Mouse (Mus musculus) lung, postnatal 0 days (tissue): Measurements from ENCODE around the gene H2-Eb1. TPM values are rescaled to one million over a fixed set of nuclear protein-coding genes. Genes with fewer than 3 reads are reported as not detected.

Experiments
- ATAC-seq: fragments of 200-750 bp; cut with Nextera tagmentation; 2 replicates; pipeline ENCODE4 v1.8.0; 2017; ENCODE audit warnings: moderate library complexity
- DNase-seq: peaks from one replicate; pipeline ENCODE4 v3.0.0-alpha.2; 2016; ENCODE audit warnings: low spot score
- H3K27ac ChIP-seq: fragments of 300-500 bp; sonication (generic); 2 replicates; pipeline ENCODE4 v1.5.1; 2014; ENCODE audit warnings: antibody characterized with exemption, mild to moderate bottlenecking, low read length, mixed read lengths
- H3K27me3 ChIP-seq: fragments of 300-500 bp; sonication (generic); replicated peaks from 2 replicates; pipeline ENCODE4 v1.6.1; 2014; ENCODE audit warnings: low read length, mixed read lengths; ENCODE audit not compliant: insufficient read depth
- H3K36me3 ChIP-seq: fragments of 300-500 bp; sonication (generic); 2 replicates; pipeline ENCODE4 v1.6.1; 2014; ENCODE audit warnings: low read length, mixed read lengths; ENCODE audit not compliant: insufficient read depth
- H3K4me1 ChIP-seq: fragments of 300-500 bp; sonication (generic); 2 replicates; pipeline ENCODE4 v1.6.1; 2014; ENCODE audit warnings: antibody characterized with exemption, low read depth, low read length, mixed read lengths; ENCODE audit not compliant: insufficient read depth
- H3K4me2 ChIP-seq: fragments of 300-500 bp; sonication (generic); replicated peaks from 2 replicates; pipeline ENCODE4 v1.6.1; 2014; ENCODE audit warnings: low read depth, mild to moderate bottlenecking, low read length, moderate library complexity, mixed read lengths
- H3K4me3 ChIP-seq: fragments of 300-500 bp; sonication (generic); 2 replicates; pipeline ENCODE4 v1.5.1; 2014; ENCODE audit warnings: low read depth, low read length
- H3K9ac ChIP-seq: fragments of 300-500 bp; sonication (generic); replicated peaks from 2 replicates; pipeline ENCODE4 v1.6.1; 2014; ENCODE audit warnings: low read depth, mild to moderate bottlenecking
- H3K9me3 ChIP-seq: fragments of 300-500 bp; sonication (generic); 2 replicates; pipeline ENCODE4 v1.6.1; 2016; ENCODE audit warnings: low read length, mixed read lengths
- CTCF ChIP-seq: IDR thresholded peaks from 2 replicates; pipeline ENCODE4 v1.5.1; 2016; ENCODE audit warnings: antibody characterized with exemption, mild to moderate bottlenecking
- EP300 ChIP-seq: IDR thresholded peaks from 2 replicates; pipeline ENCODE4 v1.6.1; 2016; ENCODE audit warnings: antibody characterized with exemption, mild to moderate bottlenecking, control low read depth
- WGBS: fragments of 180-500 bp; shearing (Covaris S2); extraction: QIAGEN DNeasy Blood & Tissue Kit; methylation state at CpG from one replicate; pipeline ENCODE4 v1.1.7; 2014; 5-methylcytosine and 5-hydroxymethylcytosine counted together
- polyA plus RNA-seq: library from polyadenylated mRNA; unstranded; fragments of >200 nt; fragmentation: Nextera tagmentation; extraction: Ambion mirVana; gene quantifications from 2 replicates; pipeline ENCODE4 v1.2.1, GENCODE M21; 2015

The H2-Eb1 gene
- polyA plus RNA-seq, 1 experiment from 2014 or later = 12.6 TPM

DNA sequence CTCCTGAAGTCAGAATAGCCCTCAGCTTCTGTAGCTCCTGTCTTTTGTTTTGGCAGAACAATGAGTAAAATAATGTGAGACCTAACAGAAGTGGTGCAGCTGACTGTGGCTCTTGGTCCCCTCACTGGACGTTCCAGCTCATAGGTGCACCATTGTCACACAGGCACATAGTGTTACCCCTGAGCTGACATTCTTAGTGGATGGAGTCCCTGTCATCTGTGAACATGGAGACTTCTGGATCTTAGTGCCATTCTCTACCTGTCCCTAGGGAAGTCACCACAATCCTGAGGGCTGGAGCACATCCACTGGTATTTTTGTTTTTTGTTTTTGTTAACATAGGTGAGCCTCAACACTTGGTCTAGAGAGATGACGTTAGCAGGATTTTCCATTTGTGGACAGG is 34.7 kb upstream of the H2-Eb1 start:
- no peak overlapping the region for H3K4me2 ChIP-seq
- no peaks in the 10 kb centered on the region for H3K4me1 ChIP-seq
- H3K27me3 ChIP-seq = no peaks in the 10 kb centered on the region
- WGBS = 67% methylated on average over 2 of the region's 2 CpGs
- H3K27ac ChIP-seq = no peak overlapping the region
- DNase-seq (no peak), ATAC-seq (no peak)
- no peak overlapping the region for H3K9ac ChIP-seq
- H3K4me3 ChIP-seq = no peak overlapping the region
- TF ChIP-seq CTCF (no peak), EP300 (no peak)
- no peaks in the 10 kb centered on the region for H3K36me3 ChIP-seq
- H3K9me3 ChIP-seq = no peaks in the 10 kb centered on the region

DNA sequence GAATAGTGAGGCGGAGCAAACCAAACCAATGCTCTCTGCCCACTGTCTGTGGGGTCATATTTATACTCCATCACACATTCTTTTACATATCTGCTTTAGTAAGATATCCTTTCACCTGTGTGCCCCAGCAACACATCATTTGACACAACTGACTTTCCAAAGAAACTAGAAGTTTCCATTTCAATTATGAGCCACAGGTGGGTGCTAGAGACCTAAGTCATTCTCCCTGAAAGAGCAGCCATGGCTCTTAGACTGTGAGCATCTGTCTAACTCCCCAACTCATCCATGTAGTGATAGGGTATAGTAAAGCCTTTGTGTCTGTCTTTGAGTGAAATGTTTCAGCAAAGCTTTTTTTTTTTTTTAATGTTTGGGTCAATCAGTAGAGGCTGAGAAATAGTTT is 33.6 kb upstream of the H2-Eb1 start:
- DNase-seq (no peak), ATAC-seq (no peak)
- Histone ChIP-seq H3K4me3 (no peak overlapping the region), H3K36me3 (no peaks in the 10 kb centered on the region), H3K27me3 (no peaks in the 10 kb centered on the region), H3K27ac (no peak overlapping the region), H3K4me1 (no peaks in the 10 kb centered on the region), H3K9ac (no peak overlapping the region), H3K9me3 (no peaks in the 10 kb centered on the region), H3K4me2 (no peak overlapping the region)
- 83% methylated on average over 1 of the region's 1 CpGs for WGBS
- TF ChIP-seq EP300 (no peak), CTCF (peak; percentile 35)

DNA sequence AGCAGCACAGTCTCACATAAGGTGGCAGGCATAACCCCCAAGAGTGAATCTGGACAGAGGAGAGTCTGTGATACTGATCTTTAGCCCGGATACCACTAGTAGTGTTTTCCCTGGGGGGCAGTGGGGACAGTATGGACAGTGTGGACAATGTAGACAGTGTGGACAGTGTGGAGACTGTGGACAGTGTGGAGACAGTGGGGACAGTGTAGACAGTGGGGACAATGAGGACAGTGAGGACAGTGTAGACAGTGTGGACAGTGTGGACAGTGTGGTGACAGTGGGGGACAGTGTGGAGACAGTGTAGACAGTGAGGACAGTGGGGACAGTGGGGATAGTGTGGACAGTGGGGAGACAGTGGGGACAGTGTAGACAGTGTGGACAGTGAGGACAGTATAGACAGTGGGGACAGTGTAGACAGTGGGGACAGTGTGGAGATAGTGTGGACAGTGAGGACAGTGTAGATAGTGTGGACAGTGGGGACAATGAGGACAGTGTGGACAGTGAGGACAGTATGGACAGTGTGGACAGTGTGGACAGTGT is 25.1 kb upstream of the H2-Eb1 start:
- Histone ChIP-seq H3K4me2 (no peak overlapping the region), H3K4me1 (no peaks in the 10 kb centered on the region), H3K9ac (no peak overlapping the region), H3K9me3 (no peaks in the 10 kb centered on the region), H3K27me3 (no peaks in the 10 kb centered on the region), H3K4me3 (no peak overlapping the region), H3K27ac (no peak overlapping the region), H3K36me3 (no peaks in the 10 kb centered on the region)
- 69% methylated on average over 1 of the region's 1 CpGs for WGBS
- DNase-seq (no peak), ATAC-seq (no peak)
- TF ChIP-seq CTCF (no peak), EP300 (no peak)

DNA sequence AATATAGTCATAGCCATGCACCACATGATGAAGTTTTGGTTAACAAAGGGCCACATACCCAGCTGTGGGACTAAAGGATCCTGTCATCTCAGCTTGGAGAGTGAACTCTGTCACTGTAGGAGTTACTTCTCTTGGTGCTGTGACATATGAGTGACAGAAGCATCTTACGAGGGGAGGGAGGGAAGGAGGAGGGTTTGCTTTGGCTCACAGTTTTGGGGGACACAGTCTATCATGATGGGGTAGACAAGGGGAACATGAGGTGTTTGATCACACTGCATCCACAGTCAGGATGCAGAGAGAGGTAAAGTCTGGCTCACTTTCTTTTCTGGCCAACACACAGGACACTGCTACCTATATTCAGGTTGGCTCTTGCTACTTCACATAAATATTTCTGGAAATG is 23.8 kb upstream of the H2-Eb1 start:
- Histone ChIP-seq H3K36me3 (no peaks in the 10 kb centered on the region), H3K4me3 (no peak overlapping the region), H3K27me3 (no peaks in the 10 kb centered on the region), H3K4me2 (no peak overlapping the region), H3K27ac (no peak overlapping the region), H3K9ac (no peak overlapping the region), H3K4me1 (no peaks in the 10 kb centered on the region), H3K9me3 (no peaks in the 10 kb centered on the region)
- WGBS = 73% methylated on average over 1 of the region's 1 CpGs
- no peak for TF ChIP-seq EP300
- TF ChIP-seq CTCF = no peak
- DNase-seq (no peak), ATAC-seq (no peak)

DNA sequence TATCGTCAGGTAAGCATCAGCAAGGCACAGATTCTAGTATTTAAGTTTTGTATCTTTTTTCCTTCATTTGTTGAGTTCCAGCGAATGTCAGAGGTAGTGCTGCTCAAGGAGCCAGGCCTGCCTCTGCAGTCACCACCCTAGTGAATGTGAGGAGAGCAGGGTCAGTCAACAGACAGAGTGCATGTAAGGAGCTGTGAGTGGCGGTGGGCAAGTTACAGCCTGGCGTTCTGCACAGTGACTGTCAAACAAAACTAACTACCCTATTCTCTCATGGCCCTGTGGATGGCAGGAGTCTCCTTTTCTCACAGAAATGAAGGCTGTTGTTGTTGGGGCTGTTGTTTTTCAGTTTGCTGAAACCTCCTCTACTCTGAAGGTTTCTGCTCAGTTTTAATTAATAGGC is 20.3 kb upstream of the H2-Eb1 start:
- no peaks in the 10 kb centered on the region for H3K36me3 ChIP-seq
- H3K27me3 ChIP-seq = no peaks in the 10 kb centered on the region
- H3K27ac ChIP-seq = no peak overlapping the region
- no peak overlapping the region for H3K9ac ChIP-seq
- H3K4me1 ChIP-seq = no peaks in the 10 kb centered on the region
- no peak for DNase-seq
- TF ChIP-seq CTCF = no peak
- no peak for TF ChIP-seq EP300
- H3K9me3 ChIP-seq = no peaks in the 10 kb centered on the region
- no peak overlapping the region for H3K4me2 ChIP-seq
- WGBS = 64% methylated on average over 4 of the region's 4 CpGs
- no peak for ATAC-seq
- H3K4me3 ChIP-seq = no peak overlapping the region

DNA sequence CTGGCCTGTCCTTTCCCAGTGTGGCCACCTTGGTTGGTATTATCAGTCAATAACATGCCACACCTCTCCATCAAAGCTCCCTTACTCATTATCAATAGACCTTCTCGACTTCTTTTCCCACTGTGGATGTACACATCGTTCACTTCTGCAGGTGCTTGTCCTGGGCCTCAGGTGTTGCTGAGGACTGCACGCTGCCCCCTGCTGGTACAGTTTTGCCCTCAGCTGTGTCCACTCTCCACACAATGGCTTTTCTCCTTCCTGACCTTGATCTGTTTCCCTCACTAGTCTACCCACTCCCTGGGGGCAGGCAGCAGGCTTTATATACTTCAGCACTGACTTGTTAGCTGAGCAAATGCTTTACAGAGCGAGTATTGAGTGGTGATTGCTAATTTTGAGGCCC is 19.8 kb upstream of the H2-Eb1 start:
- no peaks in the 10 kb centered on the region for H3K36me3 ChIP-seq
- no peak for ATAC-seq
- H3K27me3 ChIP-seq = no peaks in the 10 kb centered on the region
- 25% methylated on average over 4 of the region's 4 CpGs for WGBS
- no peak overlapping the region for H3K9ac ChIP-seq
- H3K4me3 ChIP-seq = no peak overlapping the region
- DNase-seq = no peak
- no peaks in the 10 kb centered on the region for H3K4me1 ChIP-seq
- H3K9me3 ChIP-seq = no peaks in the 10 kb centered on the region
- no peak overlapping the region for H3K4me2 ChIP-seq
- H3K27ac ChIP-seq = no peak overlapping the region
- TF ChIP-seq CTCF (peak; percentile 67), EP300 (no peak)

DNA sequence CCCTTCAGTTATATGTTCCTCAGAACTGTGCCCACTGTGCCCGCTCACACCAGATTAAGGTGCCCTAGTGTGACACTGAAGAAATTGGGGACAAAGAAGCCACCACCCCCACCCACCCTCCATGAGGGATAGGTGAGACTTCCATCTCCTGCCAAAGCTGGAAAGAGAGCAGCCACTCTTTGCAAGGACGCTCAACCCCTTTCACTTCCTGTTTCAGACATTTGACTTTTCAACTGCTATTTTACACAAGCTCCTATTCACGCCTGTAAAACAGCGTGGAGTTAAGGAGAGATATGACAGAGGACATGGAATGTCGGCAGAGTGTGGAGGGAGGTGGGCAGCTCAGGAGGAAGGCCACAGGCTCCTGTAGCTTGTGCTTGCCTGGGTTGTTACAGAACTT is 19.2 kb upstream of the H2-Eb1 start:
- H3K9ac ChIP-seq = no peak overlapping the region
- H3K4me3 ChIP-seq = no peak overlapping the region
- H3K27me3 ChIP-seq = no peaks in the 10 kb centered on the region
- no peaks in the 10 kb centered on the region for H3K4me1 ChIP-seq
- no peak for DNase-seq
- no peaks in the 10 kb centered on the region for H3K36me3 ChIP-seq
- H3K4me2 ChIP-seq = no peak overlapping the region
- WGBS = 57% methylated on average over 5 of the region's 5 CpGs
- no peak overlapping the region for H3K27ac ChIP-seq
- no peaks in the 10 kb centered on the region for H3K9me3 ChIP-seq
- no peak for ATAC-seq
- TF ChIP-seq CTCF (no peak), EP300 (no peak)
